Mouse (Mus musculus) small intestine, adult 2 months (tissue): Measurements from ENCODE around the gene Abt1.

Experiments
- CTCF ChIP-seq: fragments of 200-500 bp; IDR thresholded peaks from 2 replicates; pipeline ENCODE4 v1.5.1; 2012; ENCODE audit warnings: low read depth, mild to moderate bottlenecking, control low read depth, inconsistent platforms, low read length, moderate library complexity, mixed read lengths; ENCODE audit not compliant: insufficient replicate concordance, insufficient read length; ENCODE audit errors: extremely low read depth
- POLR2A ChIP-seq: fragments of 200-500 bp; IDR thresholded peaks from 2 replicates; pipeline ENCODE4 v1.6.1; 2012; ENCODE audit warnings: low read depth, mild to moderate bottlenecking, control low read depth, inconsistent platforms, low read length, moderate library complexity

- TF ChIP-seq CTCF: no peak
- TF ChIP-seq POLR2A: no peak
Measured at GRCm38 (mm10) chr13:23412211-23412629, 11.4 kb downstream of the Abt1 start.
